21 mouse cellular contexts compared by ENCODE assay signal in genomic region chr19:21478538-21478937, GRCm38 (mm10). TPM values are rescaled to one million over a fixed set of nuclear protein-coding genes. Genes with fewer than 3 reads are reported as not detected.
DNase-seq lines count a peak whose midpoint lies in the region; ATAC-seq and TF ChIP-seq lines count a peak whose summit lies in the region.
"Had no signal": no experiment of that assay in that cellular context is flagged by ENCODE, and none has a peak within 500 bp of the region (broad histone marks: within the 10 kb centered on the region; RNA-seq: fewer than 3 reads in every experiment).

No protein-coding gene starts in this region.

- no peak overlapping the region for H3K4me3 ChIP-seq in kidney, postnatal 0 days (replicated peaks; ENCODE audit: low read depth, low read length)
- no peak overlapping the region for H3K4me3 ChIP-seq in liver, adult 2 months (ENCODE audit: insufficient read depth, low read depth, low read length)
- no peak overlapping the region for H3K4me3 ChIP-seq in liver, embryonic 12.5 days
- H3K4me3 ChIP-seq: embryonic facial prominence, embryonic 10.5 days; forebrain, embryonic 13.5 days; heart, embryonic 12.5 days; hindbrain, embryonic 10.5 days had no signal

- H3K4me2 ChIP-seq in kidney, postnatal 0 days (ENCODE audit: low read length) = no peak overlapping the region
- no peak overlapping the region for H3K4me2 ChIP-seq in liver, embryonic 12.5 days
- H3K4me2 ChIP-seq: forebrain, embryonic 13.5 days; heart, embryonic 12.5 days; hindbrain, embryonic 14.5 days had no signal

- no peak for TF ChIP-seq POLR2A in liver, adult 2 months (IDR thresholded peaks at IDR 0.05; ENCODE audit: extremely low read depth, insufficient read depth, low read length)

- no peaks in the 10 kb centered on the region for H3K9me3 ChIP-seq in kidney, postnatal 0 days (replicated peaks; ENCODE audit: low read length)
- H3K9me3 ChIP-seq in liver, embryonic 12.5 days (replicated peaks) = no peaks in the 10 kb centered on the region
- H3K9me3 ChIP-seq: embryonic facial prominence, embryonic 10.5 days; forebrain, embryonic 13.5 days; heart, embryonic 12.5 days; hindbrain, embryonic 10.5 days had no signal

- DNase-seq in cerebellum, postnatal 10 days = peak; percentile 15 to 19
- DNase-seq in kidney, postnatal 0 days (ENCODE audit: low spot score) = peak; percentile 61
- DNase-seq in kidney, adult 11 months = no peak
- peak; percentile 36 for DNase-seq in liver, adult 2 months (ENCODE audit: extremely low read depth, low read depth, low spot score)
- no peak for DNase-seq in lung, postnatal 10 days
- DNase-seq: adrenal gland, postnatal 14 days; B cell, adult 2 months; cerebellum, adult 18-20 months; cerebellum, adult 9-11 months; forebrain, postnatal 0 days; gastrocnemius, postnatal 14 days had no signal

- no peak overlapping the region for H3K27ac ChIP-seq in kidney, postnatal 0 days
- H3K27ac ChIP-seq in liver, adult 2 months (replicated peaks; ENCODE audit: insufficient read depth, low read depth, low read length) = no peak overlapping the region
- no peak overlapping the region for H3K27ac ChIP-seq in liver, embryonic 12.5 days
- H3K27ac ChIP-seq: embryonic facial prominence, embryonic 10.5 days; forebrain, embryonic 13.5 days; hindbrain, embryonic 10.5 days; hindbrain, embryonic 14.5 days had no signal

- no peaks in the 10 kb centered on the region for H3K4me1 ChIP-seq in kidney, postnatal 0 days (replicated peaks; ENCODE audit: insufficient read depth, low read length)
- peaks cover 9% of the 10 kb centered on the region; the same call in 1 of the 2 replicates for H3K4me1 ChIP-seq in liver, adult 2 months (ENCODE audit: control insufficient read depth, insufficient read depth, low read length)
- H3K4me1 ChIP-seq in liver, embryonic 12.5 days = no peaks in the 10 kb centered on the region
- H3K4me1 ChIP-seq: embryonic facial prominence, embryonic 10.5 days; heart, embryonic 12.5 days; hindbrain, embryonic 10.5 days had no signal

- TF ChIP-seq CTCF in kidney, postnatal 0 days (IDR thresholded peaks at IDR 0.05; ENCODE audit: low read depth) = no peak
- TF ChIP-seq CTCF in liver, adult 2 months (IDR thresholded peaks at IDR 0.05; ENCODE audit: low read depth, low read length) = no peak

- H3K9ac ChIP-seq in kidney, postnatal 0 days (ENCODE audit: low read depth, low read length) = no peak overlapping the region
- H3K9ac ChIP-seq in liver, adult 2 months (ENCODE audit: low read depth, low read length) = no peak overlapping the region
- no peak overlapping the region for H3K9ac ChIP-seq in liver, embryonic 12.5 days
- H3K9ac ChIP-seq: forebrain, embryonic 13.5 days; heart, embryonic 12.5 days; hindbrain, embryonic 14.5 days had no signal

- WGBS in kidney, postnatal 0 days = 18% methylated on average over 3 of the region's 3 CpGs
- WGBS in liver, adult 2 months = 56% methylated on average over 3 of the region's 3 CpGs
- 55% methylated on average over 3 of the region's 3 CpGs for WGBS in liver, embryonic 12.5 days (ENCODE audit: insufficient replicate concordance)

- no peaks in the 10 kb centered on the region for H3K27me3 ChIP-seq in kidney, postnatal 0 days (ENCODE audit: insufficient read depth, low read length)
- no peaks in the 10 kb centered on the region for H3K27me3 ChIP-seq in liver, adult 2 months (ENCODE audit: control insufficient read depth, insufficient read depth, low read length)
- peaks cover 3% of the 10 kb centered on the region; the same call in 1 of the 2 replicates for H3K27me3 ChIP-seq in liver, embryonic 12.5 days (replicated peaks)
- H3K27me3 ChIP-seq: forebrain, embryonic 13.5 days; heart, embryonic 12.5 days had no signal

- no peaks in the 10 kb centered on the region for H3K79me2 ChIP-seq in liver, adult 2 months (ENCODE audit: control insufficient read depth, insufficient read depth, low read length)

- no peak for ATAC-seq in cerebellum, adult (ENCODE audit: insufficient number of reproducible peaks, low FRiP score, low TSS enrichment)
- no peak; the same call in 1 of the 2 replicates for ATAC-seq in kidney, postnatal 0 days (replicated peaks; ENCODE audit: low FRiP score, low read depth)
- ATAC-seq in liver, embryonic 12.5 days = no peak
- ATAC-seq: activated CD4-positive, CD25-positive, alpha-beta regulatory T cell, adult 4 months; CD4-positive, CD25-positive, alpha-beta regulatory T cell, adult 4 months; forebrain, embryonic 13.5 days; Patski had no signal

- no peaks in the 10 kb centered on the region for H3K36me3 ChIP-seq in kidney, postnatal 0 days (ENCODE audit: insufficient read depth, low read length)
- H3K36me3 ChIP-seq in liver, adult 2 months (ENCODE audit: control insufficient read depth, insufficient read depth, low read length) = no peaks in the 10 kb centered on the region
- no peaks in the 10 kb centered on the region for H3K36me3 ChIP-seq in liver, embryonic 12.5 days
- H3K36me3 ChIP-seq: embryonic facial prominence, embryonic 10.5 days; heart, embryonic 12.5 days; hindbrain, embryonic 10.5 days had no signal

RNA-seq across cellular contexts. Expression of gene Gda, which starts 5.3 kb away (rescaled TPM):
- polyA plus RNA-seq in kidney, postnatal 0 days (2015; fragmentation: Nextera tagmentation; extraction: Ambion mirVana) = 0.05 and 0.15 TPM in 2 replicates
- total RNA-seq in liver, adult 2 months (2014; rRNA removed) = 16.0 and 23.5 TPM in 2 replicates
- polyA plus RNA-seq in liver, adult 2 months (2012; rRNA removed) = 3.8 and 4.7 TPM in 2 replicates
- polyA plus RNA-seq in liver, embryonic 12.5 days (2016; fragmentation: Nextera tagmentation; extraction: Ambion mirVana) = 0.30 and 0.50 TPM in 2 replicates
- polyA plus RNA-seq: hindbrain, embryonic 10.5 days had no signal

Comparison
In these comparisons a context has a peak if more than half of its experiments do, and no peak if none do; other contexts are left out.
1. DNase-seq: peak in cerebellum, postnatal 10 days (2 of 2), kidney, postnatal 0 days (single experiment) and liver, adult 2 months (single experiment); none in kidney, adult 11 months (single experiment) and lung, postnatal 10 days (single experiment).